Mouse (Mus musculus) forebrain, embryonic 16.5 days (tissue): ENCODE results near the gene Rad23b. TPM values are rescaled to one million over a fixed set of nuclear protein-coding genes. Genes with fewer than 3 reads are reported as not detected.
"Not testable (repeated sequence)": the region's sequence is repeated elsewhere in the genome, so short reads cannot be mapped to it uniquely, and the experiment has no call there.

ENCODE experiments used
- ATAC-seq: fragments of 200-750 bp; cut with Nextera tagmentation; 2 replicates; pipeline ENCODE4 v1.8.0; 2017; ENCODE audit warnings: mild to moderate bottlenecking, moderate library complexity
- H3K27ac ChIP-seq: fragments of 300-500 bp; sonication (generic); 2 replicates; pipeline ENCODE4 v1.5.1; 2014; ENCODE audit warnings: low read length, control low read depth
- H3K27me3 ChIP-seq: fragments of 300-500 bp; sonication (generic); replicated peaks from 2 replicates; pipeline ENCODE4 v1.6.1; 2014; ENCODE audit warnings: low read length; ENCODE audit not compliant: control insufficient read depth, insufficient read depth
- H3K36me3 ChIP-seq: fragments of 300-500 bp; sonication (generic); 2 replicates; pipeline ENCODE4 v1.6.1; 2014; ENCODE audit not compliant: control insufficient read depth, insufficient read depth
- H3K4me1 ChIP-seq: fragments of 300-500 bp; sonication (generic); replicated peaks from 2 replicates; pipeline ENCODE4 v1.6.1; 2014; ENCODE audit warnings: low read length; ENCODE audit not compliant: control insufficient read depth, insufficient read depth
- H3K4me2 ChIP-seq: fragments of 300-500 bp; sonication (generic); 2 replicates; pipeline ENCODE4 v1.6.1; 2014; ENCODE audit warnings: mild to moderate bottlenecking, low read length, control low read depth
- H3K4me3 ChIP-seq: fragments of 300-500 bp; sonication (generic); replicated peaks from 2 replicates; pipeline ENCODE4 v1.5.1; 2014; ENCODE audit warnings: mild to moderate bottlenecking, low read length, control low read depth
- H3K9ac ChIP-seq: fragments of 300-500 bp; sonication (generic); replicated peaks from 2 replicates; pipeline ENCODE4 v1.6.1; 2014; ENCODE audit warnings: low read depth, low read length, control low read depth
- H3K9me3 ChIP-seq: fragments of 300-500 bp; sonication (generic); 2 replicates; pipeline ENCODE4 v1.6.1; 2016; ENCODE audit warnings: low read length; ENCODE audit not compliant: control insufficient read depth
- WGBS: fragments of 180-500 bp; shearing (Covaris S2); extraction: QIAGEN DNeasy Blood & Tissue Kit; methylation state at CpG from one replicate; pipeline ENCODE4 v1.1.7; 2014; 5-methylcytosine and 5-hydroxymethylcytosine counted together
- polyA plus RNA-seq: library from polyadenylated mRNA; unstranded; fragments of >200 nt; fragmentation: Nextera tagmentation; extraction: Ambion mirVana; gene quantifications from 2 replicates; pipeline ENCODE4 v1.2.1, GENCODE M21; 2015

Gene Rad23b
- polyA plus RNA-seq, 1 experiment from 2014 or later: 80.3 TPM

DNA sequence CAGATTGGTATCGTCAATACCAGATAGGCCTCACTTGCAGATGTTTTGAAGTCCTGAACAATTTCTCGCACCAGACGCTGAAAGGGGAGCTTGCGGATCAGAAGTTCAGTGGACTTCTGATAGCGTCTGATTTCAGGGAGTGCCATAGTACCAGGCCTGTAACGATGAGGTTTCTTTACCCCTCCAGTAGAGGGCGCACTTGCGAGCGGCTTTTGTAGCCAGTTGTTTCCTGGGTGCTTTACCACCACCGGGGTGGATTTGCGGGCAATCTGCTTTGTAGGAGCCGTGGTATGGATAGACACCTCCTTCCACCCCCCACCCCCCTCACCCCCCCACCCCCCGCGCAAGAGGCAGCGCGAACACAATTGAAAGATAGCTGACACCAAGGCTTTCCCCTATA, 59.2 kb downstream of the Rad23b start:
- H3K9ac ChIP-seq: no peak overlapping the region
- H3K9me3 ChIP-seq: no peaks in the 10 kb centered on the region
- WGBS: 96% methylated on average over 16 of the region's 16 CpGs
- no peaks in the 10 kb centered on the region for H3K27me3 ChIP-seq
- H3K36me3 ChIP-seq: no peaks in the 10 kb centered on the region
- no peak for ATAC-seq
- no peak overlapping the region for H3K4me2 ChIP-seq
- H3K4me3 ChIP-seq: no peak overlapping the region
- no peaks in the 10 kb centered on the region for H3K4me1 ChIP-seq
- no peak overlapping the region for H3K27ac ChIP-seq

DNA sequence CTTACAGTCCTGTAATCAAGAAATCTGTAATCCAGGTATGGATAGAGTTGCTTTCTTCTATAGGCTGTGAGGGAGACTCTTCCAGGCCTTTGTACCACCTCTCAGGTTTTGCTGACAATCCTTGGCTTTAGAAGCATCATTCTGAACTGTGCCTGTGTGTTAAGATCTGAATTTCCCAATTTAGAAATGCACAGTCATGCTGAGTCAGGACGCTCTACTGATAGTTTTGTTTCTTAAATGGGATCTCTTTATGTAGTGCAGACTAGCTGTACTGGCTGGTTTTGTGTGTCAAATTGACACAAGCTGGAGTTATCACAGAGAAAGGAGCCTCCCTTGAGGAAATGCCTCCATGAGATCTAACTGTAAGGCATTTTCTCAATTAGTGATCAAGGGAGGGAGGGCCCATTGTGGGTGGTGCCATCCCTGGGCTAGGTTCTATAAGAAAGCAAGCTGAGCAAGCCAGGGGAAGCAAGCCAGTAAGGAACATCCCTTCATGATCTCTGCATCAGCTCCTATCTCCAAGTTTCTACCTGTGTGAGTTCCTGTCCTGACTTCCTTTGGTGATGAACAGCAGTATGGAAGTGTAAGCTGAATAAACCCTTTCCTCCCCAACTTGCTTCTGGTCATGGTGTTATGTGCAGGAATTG, 59.9 kb downstream of the Rad23b start:
- not testable (repeated sequence) for H3K9ac ChIP-seq, H3K36me3 ChIP-seq, H3K27ac ChIP-seq, H3K4me2 ChIP-seq, ATAC-seq, H3K9me3 ChIP-seq, H3K4me3 ChIP-seq, H3K27me3 ChIP-seq, H3K4me1 ChIP-seq
- WGBS: 91% methylated on average over 1 of the region's 1 CpGs

DNA sequence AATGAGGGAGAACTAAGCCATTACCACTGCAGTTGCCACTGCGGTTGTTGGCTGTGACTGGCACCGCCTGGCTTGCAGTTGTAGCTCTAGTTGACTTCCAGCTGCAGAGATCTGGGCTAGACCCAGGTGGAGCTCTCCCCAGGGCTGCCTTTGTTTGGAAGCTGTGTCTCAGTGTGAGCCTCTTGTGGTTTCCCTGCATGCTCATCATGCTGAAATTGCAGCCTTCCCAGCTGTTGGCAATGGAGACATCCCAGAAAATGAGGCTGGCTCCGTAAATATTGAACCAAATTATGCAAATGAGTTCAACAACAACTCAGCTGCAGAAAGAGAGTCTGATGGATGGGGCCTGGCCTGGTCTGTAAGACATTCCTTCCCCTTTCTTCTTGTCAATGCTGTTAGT, 66.0 kb downstream of the Rad23b start:
- Histone ChIP-seq H3K27ac (no peak overlapping the region), H3K4me2 (no peak overlapping the region), H3K36me3 (no peaks in the 10 kb centered on the region), H3K4me1 (0 out of 2 replicates have a peak, but pooled peaks cover 3% of the 10 kb centered on the region), H3K9me3 (no peaks in the 10 kb centered on the region), H3K4me3 (no peak overlapping the region), H3K9ac (no peak overlapping the region), H3K27me3 (no peaks in the 10 kb centered on the region)
- peak; percentile 99 for ATAC-seq
- 15% methylated on average over 3 of the region's 3 CpGs for WGBS

DNA sequence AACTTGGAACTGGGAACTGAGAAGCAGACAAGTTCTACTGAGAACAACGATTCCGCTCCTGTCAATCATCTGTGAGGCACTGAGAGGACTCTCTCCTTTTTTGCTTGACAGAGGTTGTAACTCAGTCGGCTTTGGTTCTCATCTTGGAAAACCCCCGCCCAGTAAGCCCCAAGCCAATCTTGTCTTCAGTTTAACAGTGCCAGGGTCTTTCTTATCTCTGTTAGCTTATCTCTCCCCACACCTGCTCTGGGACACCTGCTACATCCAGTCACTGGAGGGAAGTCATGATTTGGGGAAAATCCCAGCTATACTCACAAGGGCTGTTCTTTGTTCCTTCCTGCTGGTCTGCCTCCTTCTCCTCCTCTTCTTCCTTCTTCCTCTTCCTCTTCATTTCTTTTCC, 76.4 kb downstream of the Rad23b start:
- Histone ChIP-seq H3K9me3 (no peaks in the 10 kb centered on the region; the same call in 1 of the 2 replicates), H3K9ac (no peak overlapping the region), H3K4me1 (no peaks in the 10 kb centered on the region), H3K4me2 (no peak overlapping the region), H3K36me3 (no peaks in the 10 kb centered on the region), H3K27me3 (no peaks in the 10 kb centered on the region), H3K27ac (no peak overlapping the region), H3K4me3 (no peak overlapping the region)
- no peak for ATAC-seq
- 79% methylated on average over 4 of the region's 4 CpGs for WGBS

Other genes starting within 250 kb of the Rad23b start
- 1.7 and 2.6 TPM in 2 replicates for gene Klf4, start 182.4 kb downstream of the Rad23b start, polyA plus RNA-seq